Mouse (Mus musculus): Measurements from ENCODE around the gene Lzts2.

The Lzts2 gene

DNA sequence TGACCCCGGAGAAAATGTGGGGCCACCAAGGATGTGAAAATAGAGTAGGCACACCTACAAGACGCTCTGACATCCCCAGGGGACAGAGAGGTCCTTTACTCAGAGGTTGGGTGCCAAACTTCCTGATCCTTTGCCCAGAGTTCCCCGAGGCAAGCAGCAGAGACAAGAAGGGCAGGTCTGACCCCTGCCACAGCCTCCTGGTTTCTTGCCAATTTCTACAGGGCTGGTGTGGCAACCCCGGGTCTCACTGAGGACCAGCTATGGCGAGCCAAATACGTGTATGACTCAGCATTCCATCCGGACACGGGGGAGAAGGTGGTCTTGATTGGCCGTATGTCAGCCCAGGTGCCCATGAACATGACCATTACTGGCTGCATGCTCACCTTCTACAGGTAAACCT is 35.3 kb downstream of the Lzts2 start:
- DNase-seq (ENCODE audit: low spot score) = no peak

DNA sequence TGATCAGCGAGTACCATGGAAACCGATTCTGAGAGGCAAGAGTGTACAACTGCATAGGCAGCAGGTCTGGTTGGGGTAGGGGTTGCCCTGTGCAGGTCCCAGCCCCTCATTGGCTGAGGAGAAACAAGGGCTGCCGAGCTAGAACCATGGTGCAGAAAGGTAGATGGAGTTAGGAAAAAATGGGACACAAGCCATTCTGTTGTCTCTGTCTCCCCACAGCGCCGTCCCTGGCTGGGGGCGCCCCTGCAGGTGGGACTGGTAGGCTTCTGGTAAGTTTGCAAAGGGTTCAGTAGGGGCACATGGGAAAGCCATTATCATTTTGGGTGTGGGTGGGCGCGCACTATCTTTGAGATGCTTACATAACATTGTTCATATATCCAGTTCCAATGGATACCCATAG is 39.2 kb downstream of the Lzts2 start:
- no peak for DNase-seq (ENCODE audit: low spot score)

DNA sequence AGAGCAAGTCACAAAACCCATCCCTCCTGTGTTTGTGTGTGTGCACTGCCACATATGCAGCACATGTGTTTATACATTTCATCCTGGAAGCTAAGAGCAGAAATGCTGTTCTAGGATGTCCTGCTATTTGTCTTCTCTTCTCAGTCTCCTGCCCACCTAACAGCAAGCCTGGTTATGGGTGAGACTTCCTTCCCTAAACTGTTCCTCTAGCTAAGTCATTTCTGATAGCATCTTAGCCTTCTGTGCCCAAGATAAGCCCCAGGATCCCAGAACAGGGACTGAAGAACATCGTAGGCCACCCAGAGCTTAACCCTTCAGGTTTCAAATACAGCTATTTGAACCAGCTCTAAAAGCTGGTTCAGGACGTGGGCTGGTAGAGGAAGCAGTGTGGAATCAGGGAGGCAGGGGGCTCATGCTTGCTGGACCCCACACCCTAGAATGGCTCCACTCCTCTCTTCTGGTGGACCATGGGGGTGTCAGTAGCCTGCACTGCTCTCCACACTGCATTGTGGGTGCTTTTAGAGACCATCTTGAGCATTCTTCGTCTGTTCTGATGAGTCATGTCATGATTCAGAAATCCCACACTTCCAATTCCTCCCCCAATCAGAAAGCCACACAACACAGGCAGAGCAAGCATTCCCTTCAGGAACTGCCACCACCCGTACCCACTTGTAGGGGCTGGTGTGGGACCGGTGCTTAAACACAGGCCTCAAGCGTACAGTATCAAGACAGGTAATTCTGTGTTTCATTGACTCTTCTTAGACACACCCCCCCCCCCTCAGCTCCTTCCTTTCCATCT is 40.9 kb downstream of the Lzts2 start:
- DNase-seq (ENCODE audit: low spot score) = no peak

DNA sequence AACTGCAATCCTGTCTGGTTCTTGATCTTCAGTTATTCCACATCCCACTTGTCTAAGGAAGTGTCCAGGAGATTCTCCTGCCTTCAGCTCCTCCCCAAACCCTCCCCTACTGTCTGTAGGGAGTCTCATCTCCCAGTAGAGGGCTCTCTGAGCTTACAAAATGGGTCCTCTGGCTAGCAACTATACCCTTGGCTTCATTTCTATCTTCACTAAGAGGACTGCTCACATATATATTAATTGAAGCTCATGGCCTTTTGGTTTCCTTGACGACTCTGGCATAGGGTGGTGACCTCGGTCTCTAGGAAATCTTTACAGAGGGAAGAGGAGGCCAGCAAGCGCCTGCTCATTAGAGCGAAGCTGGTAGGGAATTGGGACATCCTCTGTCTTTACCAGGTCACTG is 42.1 kb downstream of the Lzts2 start:
- no peak for DNase-seq (ENCODE audit: low spot score)

DNA sequence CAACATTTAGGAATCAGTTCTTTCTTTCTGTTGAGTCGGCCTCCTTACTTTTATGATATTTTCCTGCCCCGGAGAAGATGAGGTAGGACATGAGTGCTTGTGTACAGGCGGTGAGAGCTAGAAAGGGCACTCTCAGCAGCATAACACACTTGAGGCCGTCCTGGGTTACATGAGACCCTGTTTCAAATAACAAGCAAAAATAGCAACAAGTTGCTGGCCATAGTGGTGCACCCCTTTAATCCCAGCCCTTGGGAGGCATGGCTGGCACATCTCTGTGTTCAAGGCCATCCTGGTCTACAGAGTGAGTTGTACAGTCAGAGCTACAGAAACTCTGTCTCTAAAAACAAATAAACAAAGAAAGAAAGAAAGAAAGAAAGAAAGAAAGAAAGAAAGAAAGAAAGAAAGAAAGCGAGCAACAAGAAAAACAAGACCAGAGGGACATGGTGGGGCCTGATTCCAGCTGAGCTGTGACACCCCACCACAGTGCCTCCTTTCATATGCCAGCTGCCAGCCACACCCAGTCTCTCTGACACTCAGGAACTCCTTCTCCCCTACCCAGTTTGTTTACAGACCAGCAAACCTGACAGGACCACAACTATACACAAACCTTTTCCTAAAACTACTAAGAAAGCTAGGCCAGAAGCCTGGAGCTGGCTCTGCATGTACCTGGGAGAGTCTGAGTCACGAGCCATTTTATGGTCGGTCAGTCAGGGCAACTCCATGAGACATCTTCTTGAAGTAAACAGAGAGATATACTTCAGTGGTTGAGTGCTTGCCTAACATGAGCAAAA is 42.9 kb downstream of the Lzts2 start:
- no peak for DNase-seq (ENCODE audit: low spot score)

DNA sequence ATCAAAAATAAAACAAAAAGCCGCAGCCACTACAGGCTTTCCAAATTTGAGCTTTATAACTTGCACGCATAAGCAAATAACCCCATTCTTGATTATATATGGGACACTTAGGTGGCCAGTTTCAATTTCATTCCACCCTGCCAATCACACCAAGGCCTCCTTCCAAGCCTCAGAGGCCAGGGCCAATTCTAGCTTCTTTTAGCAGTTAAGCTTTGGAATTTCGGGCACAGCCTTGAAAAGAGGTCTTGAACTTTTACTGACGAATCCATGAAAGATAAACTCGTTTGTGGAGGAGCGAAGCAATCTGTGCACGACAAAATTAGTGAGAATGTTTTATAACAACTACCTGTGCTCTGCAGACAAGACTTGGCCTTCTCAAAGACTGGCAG is 43.5 kb downstream of the Lzts2 start:
- no peak for DNase-seq (ENCODE audit: low spot score)

DNA sequence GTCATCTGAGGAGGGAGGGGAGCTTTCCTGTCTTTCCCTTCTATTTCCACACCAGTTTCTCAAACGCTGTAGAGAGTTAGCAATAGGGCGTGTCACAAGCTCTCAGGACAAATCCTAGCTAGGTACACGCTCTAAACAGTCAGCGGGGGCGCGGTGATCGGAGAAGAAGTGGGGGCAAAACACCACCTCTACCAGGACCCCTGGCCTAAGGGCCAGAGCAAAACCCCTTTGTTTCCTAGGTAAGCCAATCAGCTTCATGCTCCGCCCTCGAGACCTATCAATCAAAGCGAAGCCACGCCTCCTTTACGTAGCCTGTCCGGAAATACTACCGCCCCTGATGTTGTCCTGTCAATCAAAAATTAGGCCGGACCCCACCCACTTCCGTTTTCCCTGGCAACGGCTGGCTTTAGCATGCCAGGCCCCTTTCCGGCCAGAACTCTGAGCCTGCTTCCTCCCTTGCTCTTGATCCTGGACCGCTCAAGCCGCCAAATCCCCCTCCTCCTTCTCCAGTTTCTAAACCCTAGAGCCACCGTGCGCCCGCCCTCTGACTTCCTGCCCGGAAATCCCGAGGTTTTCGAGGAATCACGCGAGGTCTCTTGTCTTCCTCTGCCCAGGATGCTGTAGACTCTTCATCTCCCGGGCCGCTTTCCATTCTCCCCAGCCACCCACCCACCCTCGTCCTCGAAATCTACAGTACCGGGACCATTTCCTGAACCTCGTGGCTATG is 44.1 kb downstream of the Lzts2 start:
- peak; percentile 97 for DNase-seq (ENCODE audit: low spot score)

DNA sequence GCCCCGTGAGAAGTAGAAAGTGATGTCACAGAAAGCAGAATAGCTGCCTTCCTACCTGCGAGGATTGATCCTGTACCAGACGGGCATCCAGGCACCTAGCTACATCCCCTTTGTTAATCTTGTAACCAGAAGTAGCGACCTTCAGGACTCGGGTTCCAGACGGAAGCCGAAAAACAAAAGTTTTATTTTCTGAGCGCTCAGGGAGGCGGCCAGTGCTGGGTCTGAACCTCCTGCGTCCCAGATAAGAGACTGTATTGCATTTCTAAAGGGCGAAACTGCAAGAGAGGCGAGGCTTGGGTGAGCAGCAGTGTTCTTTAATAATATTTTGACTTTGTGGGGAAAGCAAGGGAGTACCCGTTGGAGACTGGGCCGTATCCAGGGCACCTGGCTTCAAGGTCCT is 44.6 kb downstream of the Lzts2 start:
- no peak for DNase-seq (ENCODE audit: low spot score)

DNA sequence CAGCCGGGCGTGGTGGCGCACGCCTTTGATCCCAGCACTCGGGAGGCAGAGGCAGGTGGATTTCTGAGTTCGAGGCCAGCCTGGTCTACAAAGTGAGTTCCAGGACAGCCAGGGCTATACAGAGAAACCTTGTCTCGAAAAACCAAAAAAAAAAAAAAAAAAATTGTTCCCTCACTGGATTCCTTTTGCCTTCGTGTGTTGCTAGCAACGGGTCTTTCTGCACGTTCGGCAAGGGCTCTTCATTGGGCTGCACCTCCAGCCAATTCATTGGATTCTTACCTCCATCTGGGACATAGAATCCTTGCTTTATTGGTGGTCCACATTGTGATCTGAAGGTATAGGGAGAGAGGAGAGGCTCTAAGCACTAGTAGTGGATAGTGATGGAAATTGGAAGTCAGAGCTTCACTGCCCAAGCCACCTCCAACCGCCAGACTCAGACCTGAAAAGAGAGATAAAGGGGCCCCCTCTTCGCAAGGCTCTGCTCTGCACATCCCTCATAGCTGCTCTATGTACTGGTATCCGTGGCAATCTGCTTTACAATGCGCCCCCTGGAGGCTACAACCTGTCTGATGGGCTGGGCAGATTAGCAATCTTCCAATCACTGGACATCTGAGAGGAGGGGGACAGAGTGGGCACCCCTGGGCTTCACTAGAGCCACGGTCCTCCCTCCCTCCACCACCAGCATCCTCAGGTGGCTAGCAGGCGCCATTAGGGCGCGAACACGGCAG is 49.5 kb downstream of the Lzts2 start:
- no peak for DNase-seq (ENCODE audit: low spot score)

DNA sequence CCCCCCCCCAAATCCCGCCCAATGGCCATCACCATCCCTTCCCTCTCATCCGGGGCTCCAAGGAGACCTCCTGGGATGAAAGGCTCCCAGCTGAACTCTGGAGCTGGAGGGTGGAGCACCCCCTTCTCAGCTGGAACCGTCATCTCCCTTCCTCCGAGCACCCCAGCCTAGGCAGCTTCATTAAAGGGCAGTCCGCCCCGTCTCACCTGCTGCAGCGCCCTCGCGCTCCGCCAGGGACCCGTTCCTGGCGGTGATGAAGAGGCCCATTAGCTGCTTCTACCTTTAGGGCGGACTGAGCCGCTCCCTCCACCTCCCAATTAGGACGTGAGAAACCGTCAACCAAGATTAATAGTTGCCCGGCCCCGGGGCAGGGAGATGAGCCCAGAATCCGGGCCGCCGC is 51.0 kb downstream of the Lzts2 start:
- no peak for DNase-seq (ENCODE audit: low spot score)

DNA sequence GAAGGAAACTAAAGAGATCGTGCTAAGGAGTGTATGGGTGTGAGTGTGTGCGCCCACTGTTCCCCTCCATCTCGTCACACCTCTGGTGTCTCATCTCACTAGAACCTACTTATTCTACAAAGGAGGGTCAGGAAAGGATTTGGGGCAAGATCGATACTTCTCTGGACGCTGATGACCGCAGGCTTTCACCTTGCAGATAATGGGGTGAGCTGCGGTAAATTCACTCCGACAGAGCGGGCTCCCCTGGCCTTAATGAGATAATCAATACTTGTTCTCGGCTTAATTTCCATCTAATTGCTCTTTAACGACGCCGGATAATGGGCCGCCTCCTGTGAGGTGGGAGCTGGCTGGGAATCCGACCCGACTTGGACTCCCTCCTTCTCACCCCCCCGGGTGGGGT is 53.0 kb downstream of the Lzts2 start:
- no peak for DNase-seq (ENCODE audit: low spot score)

DNA sequence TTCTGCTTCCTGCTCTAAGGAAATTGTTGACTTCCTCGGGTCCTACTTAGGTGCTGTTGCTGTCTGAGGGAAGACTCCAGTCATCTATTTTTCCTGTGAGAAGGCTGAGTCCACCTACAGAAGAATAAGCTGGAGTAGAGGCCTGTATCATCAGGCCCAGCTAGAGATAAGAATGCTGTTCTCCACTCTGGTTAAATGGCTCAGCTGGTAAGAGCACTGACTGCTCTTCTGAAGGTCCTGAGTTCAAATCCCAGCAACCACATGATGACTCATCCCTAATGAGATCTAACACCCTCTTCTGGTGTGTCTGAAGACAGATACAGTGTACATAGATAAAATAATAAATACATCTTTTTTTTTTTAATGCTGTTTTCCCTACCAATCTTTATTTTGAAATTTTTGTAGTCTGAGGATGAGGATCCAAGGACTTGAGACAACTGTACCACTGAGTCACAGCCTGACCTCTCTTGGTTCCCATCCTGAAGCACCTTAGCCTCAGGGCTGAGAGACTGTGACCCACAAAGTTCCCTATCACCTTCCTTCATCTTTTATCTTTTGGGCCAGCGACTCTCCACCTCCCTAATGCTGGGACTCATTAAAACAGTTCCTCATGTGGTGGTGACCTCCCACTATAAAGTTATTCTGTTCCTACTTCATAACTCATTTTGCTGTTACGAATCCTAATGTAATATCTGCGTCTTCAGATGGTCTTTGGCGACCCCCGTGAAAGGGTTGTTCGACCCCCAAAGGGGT is 53.7 kb downstream of the Lzts2 start:
- DNase-seq (ENCODE audit: low spot score) = no peak

DNA sequence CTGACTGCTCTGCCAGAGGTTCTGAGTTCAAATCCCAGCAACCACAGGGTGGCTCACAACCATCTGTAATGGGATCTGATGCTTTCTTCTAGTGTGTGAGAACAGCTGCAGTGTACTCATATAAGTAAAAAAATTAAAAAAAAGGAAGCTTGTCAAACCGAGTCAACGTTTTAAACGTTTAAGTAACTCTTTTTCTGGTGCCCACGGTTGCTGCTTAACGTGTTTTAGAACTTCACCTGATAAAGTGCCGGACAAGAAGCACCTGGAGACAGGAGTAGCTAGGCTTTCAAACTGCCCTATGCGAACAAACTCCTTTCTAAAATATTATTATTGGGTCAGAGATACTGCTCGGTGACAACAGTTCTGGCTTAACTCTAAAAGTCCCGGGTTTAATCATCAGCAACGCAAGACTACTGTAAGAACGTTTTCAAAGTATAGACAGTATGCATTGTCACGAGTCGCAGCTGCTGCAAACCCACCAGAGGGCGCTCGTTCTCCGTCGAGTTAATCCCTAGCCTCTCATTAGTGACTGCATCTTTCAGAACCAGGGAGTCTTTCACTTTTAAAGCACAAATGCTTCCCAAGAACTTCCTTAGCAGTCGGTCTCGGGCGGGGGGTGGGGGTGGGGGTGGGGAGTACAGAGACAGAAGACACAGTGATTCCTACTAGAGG is 59.8 kb downstream of the Lzts2 start:
- DNase-seq (ENCODE audit: low spot score) = peak; percentile 87

DNA sequence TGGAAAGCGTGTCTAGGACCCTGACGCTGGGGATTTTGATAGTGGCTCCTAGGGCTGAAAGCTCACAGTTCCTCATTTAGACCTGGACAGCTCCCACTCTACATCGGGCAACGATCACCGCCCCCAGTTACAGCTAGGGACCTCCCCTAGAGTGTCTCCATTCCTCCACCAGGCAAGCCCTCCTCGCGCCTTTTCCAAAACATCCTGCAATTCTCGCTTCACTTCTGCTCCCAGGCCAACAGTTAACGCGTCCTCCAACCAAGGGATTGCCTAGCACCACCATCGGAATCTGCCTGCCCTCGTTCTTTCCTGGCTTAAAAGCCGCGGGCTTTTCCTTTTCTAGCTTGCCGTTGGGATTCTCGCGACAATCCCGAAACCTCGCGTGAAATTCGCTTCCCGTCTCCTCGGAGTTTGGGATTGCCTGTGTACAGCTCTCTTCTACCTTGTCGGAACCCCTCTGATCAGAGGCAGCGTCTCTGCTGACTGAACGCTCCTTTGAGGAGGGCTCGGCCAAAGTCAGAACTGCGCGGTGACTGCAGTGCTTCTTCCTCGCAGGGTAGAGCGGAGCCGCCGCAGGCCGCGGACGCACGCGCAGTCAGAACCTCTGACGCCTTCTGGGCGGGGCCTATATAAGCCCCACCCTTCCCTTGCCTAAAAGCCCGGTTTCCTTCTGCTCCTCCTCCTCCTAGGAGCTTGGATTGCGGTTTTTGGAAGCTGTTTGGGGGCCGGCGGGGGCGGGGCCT is 60.5 kb downstream of the Lzts2 start, which contains the start of gene Kazald1:
TSS of gene Kazald1 (plus strand) at position 662 of the 743 bp plus-strand sequence.
- peak; percentile 89 for DNase-seq (ENCODE audit: low spot score)

DNA sequence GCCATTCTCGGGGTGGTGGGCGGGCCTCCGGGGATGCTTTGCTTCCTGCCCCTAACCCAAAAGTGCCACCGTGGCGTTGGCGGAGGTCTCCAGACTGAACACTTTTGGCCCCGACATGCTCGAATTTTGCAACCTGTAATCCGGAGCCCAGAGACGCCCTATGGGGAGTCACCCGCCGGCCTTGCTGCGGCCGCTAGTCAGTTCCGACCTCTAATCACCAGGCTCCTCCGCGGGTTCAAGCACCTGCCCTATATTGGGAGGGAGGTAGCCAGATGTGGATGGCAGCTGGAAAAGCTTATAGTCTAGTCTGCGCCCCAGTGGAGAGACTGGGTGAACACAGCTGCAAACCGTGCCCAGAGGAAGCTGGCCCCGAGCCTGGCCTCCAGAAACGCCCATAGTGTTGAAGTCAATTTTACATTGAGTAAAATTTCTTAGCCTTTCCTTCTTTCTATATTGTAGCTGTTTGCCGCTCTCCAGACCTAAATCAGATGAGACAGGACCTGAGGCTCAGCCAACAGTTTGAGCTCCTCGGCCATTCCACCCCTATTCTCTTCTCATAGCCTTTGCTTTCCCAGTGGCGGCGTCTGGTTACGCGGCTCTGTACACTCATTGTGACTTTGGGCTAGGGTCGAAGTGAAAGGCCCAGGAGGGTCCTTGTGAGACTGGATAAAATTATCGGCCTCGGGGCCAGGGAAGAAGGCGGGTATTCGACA is 61.3 kb downstream of the Lzts2 start:
- DNase-seq (ENCODE audit: low spot score) = no peak

DNA sequence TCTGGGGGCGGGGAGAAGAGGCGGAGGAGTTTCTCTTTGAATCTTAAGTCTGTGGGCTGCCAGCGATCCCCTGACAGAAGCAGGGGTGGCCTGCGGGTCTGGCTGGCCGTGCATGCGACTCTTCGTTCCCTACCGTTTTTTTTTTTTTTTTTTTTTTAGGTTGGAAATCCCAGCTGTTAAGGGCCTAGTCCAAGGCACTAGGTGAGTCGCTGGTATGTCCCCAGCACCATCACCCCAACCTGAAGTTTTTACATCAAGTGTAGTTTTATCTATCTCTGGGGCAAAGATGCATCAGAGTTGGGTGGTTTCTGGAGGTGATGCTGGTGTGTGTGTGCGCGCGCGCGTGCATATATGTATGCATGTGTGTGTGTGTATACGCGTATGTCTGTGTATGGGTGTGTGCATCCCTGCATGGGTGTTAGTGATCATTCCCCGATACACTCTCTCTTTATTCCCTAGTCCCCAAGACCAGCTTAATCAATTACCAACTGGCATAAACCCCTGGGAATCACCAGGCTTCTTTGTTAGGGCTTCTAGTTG is 61.9 kb downstream of the Lzts2 start:
- no peak for DNase-seq (ENCODE audit: low spot score)

All from c-Kit-positive CD71-positive TER-119-positive erythroid progenitor cells, embryonic 14.5 days (primary cell).